ENCODE assay signal across 12 mouse cellular contexts in genomic region chr4:140854455-140854864, GRCm38 (mm10). TPM values are rescaled to one million over a fixed set of nuclear protein-coding genes. Genes with fewer than 3 reads are reported as not detected.
DNase-seq lines count a peak whose midpoint lies in the region; ATAC-seq and TF ChIP-seq lines count a peak whose summit lies in the region.
"Had no signal": no experiment of that assay in that cellular context is flagged by ENCODE, and none has a peak within 500 bp of the region (broad histone marks: within the 10 kb centered on the region; RNA-seq: fewer than 3 reads in every experiment).

No protein-coding gene starts in this region.

- H3K4me2 ChIP-seq in liver, embryonic 16.5 days (ENCODE audit: low read depth, low read length) = peak overlapping the region; percentile 58
- H3K4me2 ChIP-seq: limb, embryonic 15.5 days had no signal

- H3K27me3 ChIP-seq in heart, embryonic 10.5 days (ENCODE audit: insufficient read depth, poor library complexity, severe bottlenecking) = peaks cover 31% of the 10 kb centered on the region
- peaks cover 39% of the 10 kb centered on the region for H3K27me3 ChIP-seq in G1E (ENCODE audit: insufficient read depth, low read length)
- H3K27me3 ChIP-seq in liver, embryonic 16.5 days (ENCODE audit: control insufficient read depth, insufficient read depth, low read depth, low read length) = no peaks in the 10 kb centered on the region; the same call in 1 of the 2 replicates
- H3K27me3 ChIP-seq: limb, embryonic 15.5 days had no signal

- H3K4me3 ChIP-seq in heart, embryonic 10.5 days = no peak overlapping the region
- peak overlapping the region; percentile 14; the same call in 1 of the 2 replicates for H3K4me3 ChIP-seq in G1E (ENCODE audit: low read depth, low read length)
- H3K4me3 ChIP-seq in liver, embryonic 16.5 days (ENCODE audit: low read depth, low read length) = no peak overlapping the region
- H3K4me3 ChIP-seq: limb, embryonic 15.5 days had no signal

- peak; percentile 90 for DNase-seq in heart, embryonic 10.5 days (ENCODE audit: low spot score)
- DNase-seq in heart, postnatal 4 days = no peak
- DNase-seq in G1E (ENCODE audit: low spot score) = peak; percentile 15
- DNase-seq in embryo, embryonic 11 days = no peak
- DNase-seq in left cerebral cortex, adult 9 months (ENCODE audit: low spot score in 2 of 2) = no peak
- DNase-seq: thymus, postnatal 36 days had no signal

- 43% methylated on average over 10 of the region's 10 CpGs for WGBS in heart, embryonic 10.5 days
- 15% methylated on average over 10 of the region's 10 CpGs for WGBS in liver, embryonic 16.5 days (ENCODE audit: insufficient replicate concordance)

- TF ChIP-seq CTCF in G1E (IDR thresholded peaks at IDR 0.05; ENCODE audit: low read depth, low read length) = no peak

- H3K4me1 ChIP-seq in heart, embryonic 10.5 days = peaks cover 27% of the 10 kb centered on the region
- peaks cover 26% of the 10 kb centered on the region for H3K4me1 ChIP-seq in G1E (ENCODE audit: insufficient read depth, low read depth, low read length)
- H3K4me1 ChIP-seq in liver, embryonic 16.5 days (ENCODE audit: control insufficient read depth, low read depth, low read length) = peaks cover 61% of the 10 kb centered on the region
- H3K4me1 ChIP-seq: limb, embryonic 15.5 days had no signal

- peak; percentile 69 for ATAC-seq in G1E (ENCODE audit: extremely low read depth, insufficient number of reproducible peaks, low FRiP score, poor library complexity, severe bottlenecking)
- ATAC-seq in common myeloid progenitor, adult 5-6 weeks (replicated peaks; ENCODE audit: low read depth, poor library complexity, severe bottlenecking) = peak; percentile 30
- peak; percentile 82 for ATAC-seq in liver, embryonic 16.5 days (ENCODE audit: low read depth)
- no peak for ATAC-seq in frontal cortex, adult (ENCODE audit: low TSS enrichment)

- H3K27ac ChIP-seq in heart, embryonic 10.5 days = peak overlapping the region; percentile 60
- H3K27ac ChIP-seq in liver, embryonic 16.5 days (ENCODE audit: low read length) = peak overlapping the region; percentile 99
- H3K27ac ChIP-seq: limb, embryonic 15.5 days had no signal

- H3K9ac ChIP-seq in liver, embryonic 16.5 days (ENCODE audit: low read depth, low read length) = peak overlapping the region; percentile 56
- H3K9ac ChIP-seq: limb, embryonic 15.5 days had no signal

- no peaks in the 10 kb centered on the region for H3K36me3 ChIP-seq in heart, embryonic 10.5 days
- H3K36me3 ChIP-seq in G1E (replicated peaks) = no peaks in the 10 kb centered on the region
- no peaks in the 10 kb centered on the region for H3K36me3 ChIP-seq in liver, embryonic 16.5 days (ENCODE audit: control insufficient read depth, insufficient read depth)
- H3K36me3 ChIP-seq: limb, embryonic 15.5 days had no signal

- H3K9me3 ChIP-seq in heart, embryonic 10.5 days = no peaks in the 10 kb centered on the region
- H3K9me3 ChIP-seq in G1E (replicated peaks) = no peaks in the 10 kb centered on the region
- H3K9me3 ChIP-seq in liver, embryonic 16.5 days (replicated peaks; ENCODE audit: control insufficient read depth, low read length) = no peaks in the 10 kb centered on the region
- H3K9me3 ChIP-seq: limb, embryonic 15.5 days had no signal

RNA-seq across cellular contexts. Expression of gene Padi1, which starts 8.9 kb away (rescaled TPM):
- 0.16 TPM in 2 replicates for polyA plus RNA-seq in heart, embryonic 10.5 days (2016; fragmentation: Nextera tagmentation; extraction: Ambion mirVana)
- total RNA-seq in heart, postnatal 4 days (2021) = not detected
- not detected in 2 replicates for total RNA-seq in G1E (2014; fragmentation: Nextera tagmentation)
- 0.12 and 0.16 TPM in 2 replicates for total RNA-seq in G1E (2017)
- 0.03 TPM in 2 replicates for polyA plus RNA-seq in G1E (2012)
- total RNA-seq in common myeloid progenitor, adult 5-6 weeks (2017) = not detected in 2 replicates
- 0.02 TPM in 1 of 2 replicates, not detected in the other for polyA plus RNA-seq in liver, embryonic 16.5 days (2015; fragmentation: Nextera tagmentation; extraction: Ambion mirVana)
- polyA plus RNA-seq: heart, postnatal 0 days had no signal

RNA-seq across cellular contexts. Expression of gene Padi3, which starts 44.0 kb away (rescaled TPM):
- polyA plus RNA-seq in heart, embryonic 10.5 days (2016; fragmentation: Nextera tagmentation; extraction: Ambion mirVana) = 0.87 and 0.96 TPM in 2 replicates
- total RNA-seq in heart, postnatal 4 days (2021) = under 1 TPM; 0.19 to 0.38 TPM
- total RNA-seq in G1E (2014; fragmentation: Nextera tagmentation) (0.92 and 1.1 TPM in 2 replicates), G1E (2017) (17.6 and 19.1 TPM in 2 replicates)
- polyA plus RNA-seq in G1E (2012) = 1.8 TPM in 2 replicates
- 0.19 and 0.32 TPM in 2 replicates for total RNA-seq in common myeloid progenitor, adult 5-6 weeks (2017)
- 0.09 and 0.11 TPM in 2 replicates for polyA plus RNA-seq in liver, embryonic 16.5 days (2015; fragmentation: Nextera tagmentation; extraction: Ambion mirVana)
- polyA plus RNA-seq: cortical plate, adult 2 months had no signal

RNA-seq across cellular contexts. Expression of gene Padi2, which starts 51.7 kb away (rescaled TPM):
- 2.9 and 6.3 TPM in 2 replicates for polyA plus RNA-seq in heart, embryonic 10.5 days (2016; fragmentation: Nextera tagmentation; extraction: Ambion mirVana)
- under 1 TPM; 0.60 to 0.83 TPM for total RNA-seq in heart, postnatal 4 days (2021)
- 0.34 TPM in 1 of 2 replicates, not detected in the other for total RNA-seq in G1E (2014; fragmentation: Nextera tagmentation)
- 0.46 and 0.82 TPM in 2 replicates for total RNA-seq in G1E (2017)
- 0.11 and 0.21 TPM in 2 replicates for polyA plus RNA-seq in G1E (2012)
- total RNA-seq in common myeloid progenitor, adult 5-6 weeks (2017) = 14.5 and 17.0 TPM in 2 replicates
- polyA plus RNA-seq in liver, embryonic 16.5 days (2015; fragmentation: Nextera tagmentation; extraction: Ambion mirVana) = 1.6 and 1.7 TPM in 2 replicates

Comparison
In these comparisons a context has a peak if more than half of its experiments do, and no peak if none do; other contexts are left out.
1. DNase-seq: peak in heart, embryonic 10.5 days (single experiment) and G1E (single experiment); none in heart, postnatal 4 days (single experiment), embryo, embryonic 11 days (single experiment) and left cerebral cortex, adult 9 months (0 of 2).